Mouse (Mus musculus) forebrain, embryonic 15.5 days (tissue): ENCODE measurements around the gene Hsph1. TPM values are rescaled to one million over a fixed set of nuclear protein-coding genes. Genes with fewer than 3 reads are reported as not detected.

ENCODE experiments used
- ATAC-seq: fragments of 200-750 bp; cut with Nextera tagmentation; replicated peaks from 2 replicates; pipeline ENCODE4 v1.8.0; 2017; ENCODE audit warnings: mild to moderate bottlenecking, moderate TSS enrichment, moderate library complexity
- H3K27ac ChIP-seq: fragments of 300-500 bp; sonication (generic); replicated peaks from 2 replicates; pipeline ENCODE4 v1.5.1; 2015; ENCODE audit warnings: mild to moderate bottlenecking, inconsistent platforms
- H3K27me3 ChIP-seq: fragments of 300-500 bp; sonication (generic); 2 replicates; pipeline ENCODE4 v1.6.1; 2015; ENCODE audit warnings: inconsistent platforms
- H3K36me3 ChIP-seq: fragments of 300-500 bp; sonication (generic); 2 replicates; pipeline ENCODE4 v1.6.1; 2015; ENCODE audit warnings: mild to moderate bottlenecking, inconsistent platforms
- H3K4me1 ChIP-seq: fragments of 300-500 bp; sonication (generic); 2 replicates; pipeline ENCODE4 v1.6.1; 2015; ENCODE audit warnings: inconsistent platforms
- H3K4me2 ChIP-seq: fragments of 300-500 bp; sonication (generic); replicated peaks from 2 replicates; pipeline ENCODE4 v1.6.1; 2015; ENCODE audit warnings: mild to moderate bottlenecking, inconsistent platforms
- H3K4me3 ChIP-seq: fragments of 300-500 bp; sonication (generic); 2 replicates; pipeline ENCODE4 v1.5.1; 2015; ENCODE audit warnings: mild to moderate bottlenecking, inconsistent platforms
- H3K9ac ChIP-seq: fragments of 300-500 bp; sonication (generic); replicated peaks from 2 replicates; pipeline ENCODE4 v1.6.1; 2015; ENCODE audit warnings: mild to moderate bottlenecking, inconsistent platforms
- H3K9me3 ChIP-seq: fragments of 300-500 bp; sonication (generic); 2 replicates; pipeline ENCODE4 v1.6.1; 2016; ENCODE audit warnings: inconsistent platforms
- WGBS: fragments of 180-500 bp; shearing (Covaris S2); methylation state at CpG from one replicate; pipeline ENCODE4 v1.1.7; 2015; ENCODE audit warnings: mixed read lengths; 5-methylcytosine and 5-hydroxymethylcytosine counted together
- polyA plus RNA-seq: library from polyadenylated mRNA; unstranded; fragments of >200 nt; fragmentation: Nextera tagmentation; extraction: Ambion mirVana; gene quantifications from 2 replicates; pipeline ENCODE4 v1.2.1, GENCODE M21; 2015

Hsph1 gene
- polyA plus RNA-seq, 1 experiment from 2014 or later = 112 TPM

- H3K4me2 ChIP-seq = no peak overlapping the region
- H3K9me3 ChIP-seq = no peaks in the 10 kb centered on the region
- no peak overlapping the region for H3K4me3 ChIP-seq
- WGBS = 62% methylated on average over 16 of the region's 16 CpGs
- ATAC-seq = no peak
- H3K27me3 ChIP-seq = no peaks in the 10 kb centered on the region
- peaks cover 17% of the 10 kb centered on the region for H3K36me3 ChIP-seq
- peak overlapping the region; percentile 54; the same call in 1 of the 2 replicates for H3K27ac ChIP-seq
- H3K9ac ChIP-seq = no peak overlapping the region
- 0 out of 2 replicates have a peak, but pooled peaks cover 4% of the 10 kb centered on the region for H3K4me1 ChIP-seq
These were observed 24.6 kb downstream of the Hsph1 start for GRCm38 (mm10) chr5:149611476-149612164.

- H3K9me3 ChIP-seq = no peaks in the 10 kb centered on the region
- H3K36me3 ChIP-seq = no peaks in the 10 kb centered on the region
- no peaks in the 10 kb centered on the region for H3K27me3 ChIP-seq
- H3K27ac ChIP-seq = no peak overlapping the region
- no peak overlapping the region for H3K4me2 ChIP-seq
- no peak for ATAC-seq
- H3K4me1 ChIP-seq = 0 out of 2 replicates have a peak, but pooled peaks cover 4% of the 10 kb centered on the region
- WGBS = 86% methylated on average over 8 of the region's 8 CpGs
- H3K4me3 ChIP-seq = no peak overlapping the region
- no peak overlapping the region for H3K9ac ChIP-seq
These were observed 29.0 kb downstream of the Hsph1 start for GRCm38 (mm10) chr5:149607083-149607720.

- Histone ChIP-seq H3K4me2 (no peak overlapping the region), H3K36me3 (no peaks in the 10 kb centered on the region), H3K4me1 (peaks cover 9% of the 10 kb centered on the region), H3K4me3 (no peak overlapping the region), H3K27me3 (no peaks in the 10 kb centered on the region), H3K9me3 (no peaks in the 10 kb centered on the region), H3K9ac (no peak overlapping the region), H3K27ac (no peak overlapping the region)
- 87% methylated on average over 3 of the region's 3 CpGs for WGBS
- no peak for ATAC-seq
These were observed 32.9 kb downstream of the Hsph1 start for GRCm38 (mm10) chr5:149603241-149603640.

DNA sequence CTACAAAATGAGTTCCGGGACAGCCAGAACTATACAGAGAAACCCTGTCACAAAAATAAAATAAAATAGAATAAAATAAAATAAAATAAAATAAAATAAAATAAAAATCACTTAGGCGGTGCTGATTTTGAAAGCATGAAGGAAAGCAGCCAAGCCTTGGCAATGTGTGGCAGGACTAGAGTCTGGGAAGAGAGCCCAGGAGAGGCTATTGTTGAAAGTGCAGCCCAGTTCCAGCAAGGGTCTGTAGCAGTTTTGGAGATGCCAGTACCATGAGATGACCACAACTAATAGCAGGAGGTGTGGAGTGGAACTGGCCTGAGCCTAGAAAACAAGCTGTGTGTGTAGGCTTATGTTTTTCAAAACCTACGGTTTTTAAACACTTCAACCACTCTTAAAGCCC, 34.2 kb downstream of the Hsph1 start:
- Histone ChIP-seq H3K27ac (no peak overlapping the region), H3K27me3 (no peaks in the 10 kb centered on the region), H3K9me3 (no peaks in the 10 kb centered on the region), H3K4me3 (no peak overlapping the region), H3K36me3 (no peaks in the 10 kb centered on the region), H3K4me1 (peaks cover 9% of the 10 kb centered on the region), H3K9ac (no peak overlapping the region), H3K4me2 (no peak overlapping the region)
- WGBS = 75% methylated on average over 3 of the region's 3 CpGs
- ATAC-seq = no peak

GRCm38 (mm10) chr5:149597351-149597750, 38.8 kb downstream of the Hsph1 start:
- 49% methylated on average over 18 of the region's 18 CpGs for WGBS

GRCm38 (mm10) chr5:149594215-149594614, 42.0 kb downstream of the Hsph1 start:
- no peaks in the 10 kb centered on the region for H3K4me1 ChIP-seq
- H3K9me3 ChIP-seq = no peaks in the 10 kb centered on the region
- no peaks in the 10 kb centered on the region for H3K36me3 ChIP-seq
- H3K4me2 ChIP-seq = no peak overlapping the region
- no peaks in the 10 kb centered on the region for H3K27me3 ChIP-seq
- no peak overlapping the region for H3K27ac ChIP-seq
- ATAC-seq = no peak
- 91% methylated on average over 3 of the region's 3 CpGs for WGBS
- no peak overlapping the region for H3K4me3 ChIP-seq
- H3K9ac ChIP-seq = no peak overlapping the region

More at GRCm38 (mm10) chr5:149597351-149597750, 38.8 kb downstream of the Hsph1 start:
- Histone ChIP-seq H3K36me3 (no peaks in the 10 kb centered on the region), H3K9ac (no peak overlapping the region), H3K4me2 (no peak overlapping the region), H3K9me3 (no peaks in the 10 kb centered on the region), H3K27ac (no peak overlapping the region), H3K27me3 (no peaks in the 10 kb centered on the region), H3K4me3 (no peak overlapping the region), H3K4me1 (peaks cover 9% of the 10 kb centered on the region)
- no peak for ATAC-seq

DNA sequence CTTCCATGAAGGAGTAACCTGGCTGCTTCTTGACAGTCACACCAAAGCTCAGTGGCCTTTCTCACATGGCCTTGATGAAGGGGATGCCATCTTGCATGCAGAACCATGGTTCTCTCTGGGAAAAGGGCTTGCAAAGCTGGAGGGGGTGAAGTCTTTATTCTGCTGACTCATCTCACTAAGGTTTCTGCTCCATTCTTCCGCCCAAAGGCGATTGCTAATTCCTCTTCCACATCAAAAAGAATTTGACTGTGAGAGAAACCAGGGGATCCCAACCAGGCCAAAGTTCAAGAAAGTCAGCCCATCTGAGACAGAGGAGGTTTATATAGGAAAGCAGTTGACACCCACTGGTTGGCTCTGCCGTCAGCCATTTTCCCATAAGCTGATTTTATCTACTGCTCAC, 46.2 kb downstream of the Hsph1 start:
- H3K36me3 ChIP-seq = no peaks in the 10 kb centered on the region
- WGBS = 80% methylated on average over 3 of the region's 3 CpGs
- no peak overlapping the region for H3K27ac ChIP-seq
- no peak overlapping the region for H3K4me3 ChIP-seq
- no peak overlapping the region for H3K9ac ChIP-seq
- H3K4me1 ChIP-seq = no peaks in the 10 kb centered on the region
- ATAC-seq = no peak
- H3K4me2 ChIP-seq = no peak overlapping the region
- H3K9me3 ChIP-seq = no peaks in the 10 kb centered on the region
- no peaks in the 10 kb centered on the region for H3K27me3 ChIP-seq

DNA sequence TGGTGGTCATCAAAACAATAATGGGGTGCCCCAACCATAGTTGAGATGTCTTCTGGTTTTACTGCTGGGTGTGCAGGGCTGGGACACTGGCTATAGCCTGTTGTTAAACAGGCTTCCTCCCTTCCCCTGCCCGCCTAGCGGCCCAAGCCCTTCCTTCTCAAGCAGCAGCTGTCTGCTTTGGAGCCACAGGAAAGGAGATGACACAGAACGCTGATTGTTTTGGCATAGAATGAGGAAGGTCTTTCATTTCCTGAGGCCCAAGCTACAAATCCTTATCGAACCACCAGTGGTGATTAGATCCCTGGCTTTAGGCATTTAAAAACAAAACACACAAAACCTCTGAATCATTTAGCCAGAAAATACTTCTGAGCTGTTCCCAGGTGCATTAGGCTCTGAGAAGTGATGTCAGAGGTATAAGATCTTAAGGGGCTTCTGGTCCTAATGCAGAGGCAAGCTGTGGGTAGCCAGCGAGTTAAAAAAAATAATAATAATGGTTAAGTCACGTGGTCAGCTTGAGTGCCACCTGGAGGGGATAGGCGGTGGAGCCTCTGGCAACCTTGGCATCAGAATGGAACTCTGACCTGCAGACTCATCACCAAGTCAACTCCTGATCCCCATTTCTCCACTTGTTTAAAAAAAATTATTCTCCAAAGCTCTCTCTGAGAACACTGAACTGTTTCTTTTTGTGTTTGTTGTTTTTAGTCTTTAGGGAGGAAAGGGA, 47.2 kb downstream of the Hsph1 start:
- WGBS = 72% methylated on average over 7 of the region's 7 CpGs
- no peak overlapping the region for H3K9ac ChIP-seq
- no peaks in the 10 kb centered on the region for H3K9me3 ChIP-seq
- no peaks in the 10 kb centered on the region for H3K27me3 ChIP-seq
- no peak for ATAC-seq
- no peak overlapping the region for H3K4me2 ChIP-seq
- no peak overlapping the region for H3K4me3 ChIP-seq
- H3K27ac ChIP-seq = no peak overlapping the region
- H3K4me1 ChIP-seq = 0 out of 2 replicates have a peak, but pooled peaks cover 6% of the 10 kb centered on the region
- H3K36me3 ChIP-seq = no peaks in the 10 kb centered on the region

DNA sequence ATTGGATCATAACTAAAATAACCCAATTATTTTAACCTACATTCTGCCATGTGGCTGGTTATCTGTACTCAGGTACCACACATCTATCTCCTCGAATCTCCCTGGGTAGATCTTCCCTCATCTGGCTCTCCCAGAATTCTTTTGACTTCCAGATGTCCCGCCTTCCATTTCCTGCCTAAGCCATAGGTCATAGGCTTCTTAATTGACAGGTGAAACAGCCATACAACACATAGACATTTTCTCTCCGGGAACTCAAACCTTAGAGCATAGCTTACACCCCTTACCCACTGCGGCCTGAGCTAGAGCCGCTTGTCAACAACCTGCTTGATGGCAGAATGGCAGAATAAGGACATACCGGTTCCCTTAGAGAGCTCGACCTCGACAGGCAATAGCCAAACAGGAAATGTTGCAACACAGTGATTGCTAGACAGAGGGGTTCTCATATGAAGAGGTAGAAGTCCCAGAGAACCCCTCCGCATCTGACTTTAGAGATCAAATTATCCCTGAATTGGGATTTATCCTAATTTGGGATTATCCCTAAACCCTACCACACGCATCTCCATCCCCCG, 48.8 kb downstream of the Hsph1 start:
- Histone ChIP-seq H3K4me3 (no peak overlapping the region), H3K9me3 (no peaks in the 10 kb centered on the region), H3K4me2 (no peak overlapping the region), H3K36me3 (no peaks in the 10 kb centered on the region), H3K9ac (no peak overlapping the region), H3K4me1 (peaks cover 12% of the 10 kb centered on the region; the same call in 1 of the 2 replicates), H3K27ac (no peak overlapping the region), H3K27me3 (no peaks in the 10 kb centered on the region)
- WGBS = 86% methylated on average over 11 of the region's 11 CpGs
- no peak for ATAC-seq

DNA sequence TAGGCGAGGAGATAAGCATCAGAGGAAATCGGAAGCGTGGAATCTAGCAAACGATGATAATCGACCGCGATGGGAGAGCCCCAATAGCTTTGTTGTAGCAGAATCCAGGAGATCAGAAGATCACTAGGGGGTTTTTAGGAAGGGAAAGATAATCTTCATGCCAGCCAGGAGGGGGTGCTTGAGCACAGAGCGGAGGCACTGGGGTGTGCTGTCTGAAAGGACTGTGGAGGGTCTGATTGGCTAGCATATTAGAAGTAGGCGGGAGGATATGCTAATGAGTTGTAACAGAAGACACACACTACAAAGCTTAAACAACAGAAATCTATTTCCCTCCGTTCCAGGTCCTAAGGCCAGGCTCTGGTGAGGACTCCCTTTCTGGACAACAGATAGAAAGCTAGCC, 50.3 kb downstream of the Hsph1 start:
- no peak overlapping the region for H3K4me2 ChIP-seq
- H3K9me3 ChIP-seq = no peaks in the 10 kb centered on the region
- no peaks in the 10 kb centered on the region for H3K27me3 ChIP-seq
- no peak overlapping the region for H3K4me3 ChIP-seq
- ATAC-seq = no peak
- 53% methylated on average over 10 of the region's 10 CpGs for WGBS
- H3K27ac ChIP-seq = no peak overlapping the region
- H3K9ac ChIP-seq = no peak overlapping the region
- peaks cover 12% of the 10 kb centered on the region; the same call in 1 of the 2 replicates for H3K4me1 ChIP-seq
- no peaks in the 10 kb centered on the region for H3K36me3 ChIP-seq

DNA sequence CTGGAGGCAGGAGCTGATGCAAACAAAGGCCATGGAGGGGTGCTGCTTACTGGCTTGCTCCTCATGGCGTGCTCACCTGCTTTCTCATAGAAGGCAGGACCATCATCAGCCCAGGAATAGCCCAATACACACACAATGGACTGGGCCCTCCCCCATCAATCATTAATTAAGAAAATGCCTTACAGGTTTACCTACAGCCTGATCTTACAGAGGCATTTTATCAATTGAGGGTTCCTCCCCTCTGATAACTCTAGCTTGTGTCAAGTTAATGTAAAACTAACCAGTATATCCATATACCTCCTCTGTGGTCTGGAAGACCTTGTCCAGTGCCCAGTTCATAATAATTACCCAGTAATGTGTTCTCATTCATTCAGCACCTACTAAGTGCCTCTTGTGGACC, 50.9 kb downstream of the Hsph1 start:
- Histone ChIP-seq H3K4me1 (peaks cover 12% of the 10 kb centered on the region; the same call in 1 of the 2 replicates), H3K9ac (no peak overlapping the region), H3K36me3 (no peaks in the 10 kb centered on the region), H3K27me3 (no peaks in the 10 kb centered on the region), H3K27ac (no peak overlapping the region), H3K4me3 (no peak overlapping the region), H3K9me3 (no peaks in the 10 kb centered on the region), H3K4me2 (no peak overlapping the region)
- 73% methylated on average over 1 of the region's 1 CpGs for WGBS
- no peak for ATAC-seq

DNA sequence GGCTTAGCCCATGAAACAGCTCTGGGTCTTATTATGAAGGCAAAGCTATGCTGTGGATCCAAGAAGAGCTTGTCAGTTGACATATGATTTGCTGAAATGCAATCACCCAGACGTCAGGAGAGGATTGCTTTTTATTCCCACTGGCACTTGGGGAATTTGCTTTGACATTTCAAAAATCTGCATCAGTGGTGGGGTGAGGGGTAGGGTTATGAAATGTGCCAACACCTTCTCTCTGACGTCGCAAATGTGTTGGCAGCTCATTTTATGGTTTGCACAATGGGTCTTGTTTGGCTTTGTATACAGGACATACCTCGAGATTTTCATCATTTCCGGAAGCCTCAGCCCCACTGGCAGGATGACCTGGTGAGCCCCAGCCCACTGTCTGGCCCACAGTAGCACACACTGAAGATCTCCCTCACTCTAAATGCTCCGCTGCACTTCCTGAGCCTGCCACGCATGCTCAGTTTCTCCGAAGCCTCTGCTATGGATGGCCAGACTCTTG, 52.0 kb downstream of the Hsph1 start:
- peaks cover 12% of the 10 kb centered on the region; the same call in 1 of the 2 replicates for H3K4me1 ChIP-seq
- H3K4me3 ChIP-seq = no peak overlapping the region
- no peaks in the 10 kb centered on the region for H3K9me3 ChIP-seq
- H3K4me2 ChIP-seq = no peak overlapping the region
- 49% methylated on average over 8 of the region's 8 CpGs for WGBS
- no peaks in the 10 kb centered on the region for H3K27me3 ChIP-seq
- no peak overlapping the region for H3K27ac ChIP-seq
- no peak overlapping the region for H3K9ac ChIP-seq
- H3K36me3 ChIP-seq = no peaks in the 10 kb centered on the region
- ATAC-seq = peak; percentile 59; the same call in 1 of the 2 replicates
